ENCODE assay signal across 14 mouse cellular contexts in genomic region chr12:70798496-70798895, GRCm38 (mm10). TPM values are rescaled to one million over a fixed set of nuclear protein-coding genes. Genes with fewer than 3 reads are reported as not detected.
A peak's percentile ranks its signal among the peaks of the same experiment; 100 is the strongest.
DNase-seq lines count a peak whose midpoint lies in the region; ATAC-seq lines count a peak whose summit lies in the region.
"Had no signal": no experiment of that assay in that cellular context is flagged by ENCODE, and none has a peak within 500 bp of the region (broad histone marks: within the 10 kb centered on the region; RNA-seq: fewer than 3 reads in every experiment).

No protein-coding gene starts in this region.

- no peaks in the 10 kb centered on the region for H3K36me3 ChIP-seq in heart, embryonic 12.5 days
- H3K36me3 ChIP-seq in limb, embryonic 15.5 days = no peaks in the 10 kb centered on the region
- no peaks in the 10 kb centered on the region for H3K36me3 ChIP-seq in limb, embryonic 10.5 days
- no peaks in the 10 kb centered on the region for H3K36me3 ChIP-seq in heart, embryonic 14.5 days (ENCODE audit: control insufficient read depth, insufficient read depth, low read length)
- H3K36me3 ChIP-seq: limb, embryonic 13.5 days had no signal

- H3K27me3 ChIP-seq in heart, embryonic 12.5 days (replicated peaks) = no peaks in the 10 kb centered on the region
- H3K27me3 ChIP-seq in limb, embryonic 15.5 days = no peaks in the 10 kb centered on the region
- no peaks in the 10 kb centered on the region for H3K27me3 ChIP-seq in limb, embryonic 10.5 days (ENCODE audit: low read depth, poor library complexity, severe bottlenecking)
- H3K27me3 ChIP-seq in heart, embryonic 14.5 days (ENCODE audit: control insufficient read depth, insufficient read depth, low read length) = no peaks in the 10 kb centered on the region
- H3K27me3 ChIP-seq: limb, embryonic 13.5 days had no signal

- H3K27ac ChIP-seq in heart, embryonic 12.5 days (ENCODE audit: poor library complexity, severe bottlenecking) = peak overlapping the region; percentile 86; the same call in 1 of the 2 replicates
- H3K27ac ChIP-seq in limb, embryonic 15.5 days = peak overlapping the region; percentile 47; the same call in 1 of the 2 replicates
- H3K27ac ChIP-seq in limb, embryonic 10.5 days = no peak overlapping the region
- H3K27ac ChIP-seq in heart, embryonic 14.5 days (replicated peaks in 1 of 2; ENCODE audit: control insufficient read depth in 1 of 2, insufficient read depth in 1 of 2, low read depth in 2 of 2, low read length in 2 of 2) = peak overlapping the region; percentile 90 to 94
- H3K27ac ChIP-seq: limb, embryonic 13.5 days had no signal

- H3K4me3 ChIP-seq in heart, embryonic 12.5 days = no peak overlapping the region
- H3K4me3 ChIP-seq in limb, embryonic 15.5 days = no peak overlapping the region
- H3K4me3 ChIP-seq in limb, embryonic 10.5 days = no peak overlapping the region
- no peak overlapping the region for H3K4me3 ChIP-seq in heart, embryonic 14.5 days (ENCODE audit: control insufficient read depth in 1 of 2, insufficient read depth in 1 of 2, low read depth in 1 of 2, low read length in 2 of 2)
- H3K4me3 ChIP-seq: limb, embryonic 13.5 days had no signal

- no peak overlapping the region for H3K4me2 ChIP-seq in heart, embryonic 12.5 days
- H3K4me2 ChIP-seq in limb, embryonic 15.5 days = no peak overlapping the region
- peak overlapping the region; percentile 38 for H3K4me2 ChIP-seq in heart, embryonic 14.5 days (ENCODE audit: low read length)

- no peak for ATAC-seq in heart, embryonic 12.5 days (ENCODE audit: insufficient number of reproducible peaks, low FRiP score)
- ATAC-seq in limb, embryonic 15.5 days (ENCODE audit: insufficient number of reproducible peaks, low FRiP score, low TSS enrichment, low read depth) = no peak
- ATAC-seq in heart, embryonic 14.5 days (ENCODE audit: insufficient number of reproducible peaks, insufficient read depth, low FRiP score, low read depth) = no peak
- ATAC-seq in frontal cortex, adult (ENCODE audit: low TSS enrichment) = no peak
- ATAC-seq: forebrain, embryonic 14.5 days had no signal

- no peaks in the 10 kb centered on the region for H3K9me3 ChIP-seq in heart, embryonic 12.5 days (replicated peaks)
- no peaks in the 10 kb centered on the region for H3K9me3 ChIP-seq in limb, embryonic 15.5 days
- no peaks in the 10 kb centered on the region for H3K9me3 ChIP-seq in limb, embryonic 10.5 days (replicated peaks)
- no peaks in the 10 kb centered on the region for H3K9me3 ChIP-seq in heart, embryonic 14.5 days (ENCODE audit: control insufficient read depth, low read length)
- H3K9me3 ChIP-seq: limb, embryonic 13.5 days had no signal

- H3K4me1 ChIP-seq in heart, embryonic 12.5 days (replicated peaks) = peaks cover 37% of the 10 kb centered on the region
- H3K4me1 ChIP-seq in limb, embryonic 15.5 days = peaks cover 25% of the 10 kb centered on the region
- H3K4me1 ChIP-seq in limb, embryonic 10.5 days = peaks cover 23% of the 10 kb centered on the region
- H3K4me1 ChIP-seq in heart, embryonic 14.5 days (ENCODE audit: control insufficient read depth in 2 of 2, insufficient read depth in 2 of 2, low read length in 2 of 2) = peaks cover 32 to 45% of the 10 kb centered on the region in 2 experiments

- 61% methylated on average over 8 of the region's 8 CpGs for WGBS in heart, embryonic 12.5 days
- 45% methylated on average over 8 of the region's 8 CpGs for WGBS in limb, embryonic 15.5 days
- 56% methylated on average over 8 of the region's 8 CpGs for WGBS in limb, embryonic 10.5 days
- 58% methylated on average over 8 of the region's 8 CpGs for WGBS in heart, embryonic 14.5 days

- H3K9ac ChIP-seq in heart, embryonic 12.5 days = peak overlapping the region; percentile 2; the same call in 1 of the 2 replicates
- H3K9ac ChIP-seq in limb, embryonic 15.5 days = no peak overlapping the region
- peak overlapping the region; percentile 56; the same call in 1 of the 2 replicates for H3K9ac ChIP-seq in heart, embryonic 14.5 days (ENCODE audit: low read length)
- H3K9ac ChIP-seq: limb, embryonic 13.5 days had no signal

- DNase-seq in heart, adult 8-10 months (ENCODE audit: low spot score) = no peak
- no peak for DNase-seq in limb, embryonic 10.5 days (ENCODE audit: low spot score)
- peak; percentile 53 for DNase-seq in adipocyte (ENCODE audit: low spot score)
- no peak for DNase-seq in layer of hippocampus, postnatal 10 days (ENCODE audit: low spot score in 2 of 2)
- DNase-seq: adrenal gland, adult 8-10 months; cerebellum, adult 2 months; lung, adult 18-20 months; thymus, postnatal 25 days had no signal

RNA-seq across cellular contexts. Expression of gene Frmd6, which starts 26.8 kb away (rescaled TPM):
- polyA plus RNA-seq in heart, embryonic 12.5 days (2016; fragmentation: Nextera tagmentation; extraction: Ambion mirVana) = 29.4 and 29.6 TPM in 2 replicates
- 10 to 100 TPM; 28.6 to 35.3 (median 32.5) TPM for total RNA-seq in heart, adult 8-10 months (2022)
- 70.7 and 71.1 TPM in 2 replicates for polyA plus RNA-seq in limb, embryonic 15.5 days (2015; fragmentation: Nextera tagmentation; extraction: Ambion mirVana)
- polyA plus RNA-seq in limb, embryonic 10.5 days (2016; fragmentation: Nextera tagmentation; extraction: Ambion mirVana) = 47.9 and 55.6 TPM in 2 replicates
- polyA plus RNA-seq in heart, embryonic 14.5 days (2014; fragmentation: Nextera tagmentation; extraction: Ambion mirVana) = 26.7 and 27.0 TPM in 2 replicates
- 10 to 100 TPM; 11.0 to 12.5 TPM for total RNA-seq in layer of hippocampus, postnatal 10 days (2021)
